Mouse (Mus musculus) CH12.LX (cell line): ENCODE measurements around the gene Hnrnpa1.

Source experiments
- CHD2 ChIP-seq: IDR thresholded peaks from 2 replicates; pipeline ENCODE4 v1.6.1; 2011; ENCODE audit warnings: low read length, improper control_type of control experiment
- CTCF ChIP-seq, 2 experiments: IDR thresholded peaks in 1 of 2; conservative IDR thresholded peaks in 1 of 2; 2 replicates each; pipeline ENCODE4 v1.5.1; 2011 to 2012; ENCODE audit warnings: low read depth in 2 of 2, low read length in 2 of 2, improper control_type of control experiment in 1 of 2, inconsistent platforms in 1 of 2, mild to moderate bottlenecking in 1 of 2, moderate library complexity in 1 of 2
- EP300 ChIP-seq: IDR thresholded peaks from 2 replicates; pipeline ENCODE4 v1.6.1; 2011; ENCODE audit warnings: low read length, improper control_type of control experiment
- KAT2A ChIP-seq: IDR thresholded peaks from 2 replicates; pipeline ENCODE4 v1.6.1; 2012; ENCODE audit warnings: low read length, improper control_type of control experiment, inconsistent platforms; ENCODE audit not compliant: insufficient replicate concordance
- MAFK ChIP-seq: IDR thresholded peaks from 2 replicates; pipeline ENCODE4 v1.6.1; 2011; ENCODE audit warnings: low read length, improper control_type of control experiment; ENCODE audit not compliant: insufficient replicate concordance
- MAZ ChIP-seq: IDR thresholded peaks from 2 replicates; pipeline ENCODE4 v1.6.1; 2012; ENCODE audit warnings: low read depth, mild to moderate bottlenecking, inconsistent platforms, low read length, improper control_type of control experiment, moderate library complexity
- MXI1 ChIP-seq: IDR thresholded peaks from 2 replicates; pipeline ENCODE4 v1.6.1; 2011; ENCODE audit warnings: mild to moderate bottlenecking, low read depth, low read length, improper control_type of control experiment
- NRF1 ChIP-seq: IDR thresholded peaks from 2 replicates; pipeline ENCODE4 v1.6.1; 2014; ENCODE audit warnings: low read depth, mild to moderate bottlenecking, inconsistent platforms, low read length, improper control_type of control experiment, moderate library complexity
- UBTF ChIP-seq: IDR thresholded peaks from 2 replicates; pipeline ENCODE4 v1.6.1; 2012; ENCODE audit warnings: low read depth, mild to moderate bottlenecking, inconsistent platforms, low read length, improper control_type of control experiment, moderate library complexity

DNA sequence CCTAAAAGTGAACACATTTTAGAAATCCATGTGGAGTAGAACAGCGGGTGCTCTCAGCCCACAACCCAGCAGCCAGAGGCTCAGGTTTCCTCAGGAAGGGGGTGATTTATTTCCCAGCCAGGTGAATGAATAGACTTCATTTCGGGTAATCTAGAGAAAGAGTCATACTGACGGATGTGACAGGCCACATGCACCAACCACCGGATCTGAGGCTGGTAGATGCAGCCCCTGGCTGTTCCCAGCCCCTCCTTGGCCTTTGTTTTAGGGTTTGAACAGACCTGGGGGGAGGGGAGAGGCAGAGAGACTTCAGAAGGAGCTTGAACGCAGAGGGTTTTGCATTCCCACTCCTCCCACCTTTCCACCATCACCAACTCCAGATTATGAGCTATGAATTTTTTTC, 55.6 kb downstream of the Hnrnpa1 start:
- no peak for TF ChIP-seq CTCF (conservative IDR thresholded peaks at IDR 0.05 in 1 of 2, IDR thresholded peaks at IDR 0.05 in 1 of 2; ENCODE audit: low read depth in 2 of 2, low read length in 2 of 2)
- TF ChIP-seq EP300, result no peak
- no peak for TF ChIP-seq UBTF
- TF ChIP-seq MXI1, result no peak
- TF ChIP-seq MAFK, result no peak
- TF ChIP-seq NRF1, result no peak
- no peak for TF ChIP-seq MAZ
- no peak for TF ChIP-seq CHD2
- no peak for TF ChIP-seq KAT2A
